Mouse (Mus musculus): ENCODE results near the gene Gpr183.

DNA sequence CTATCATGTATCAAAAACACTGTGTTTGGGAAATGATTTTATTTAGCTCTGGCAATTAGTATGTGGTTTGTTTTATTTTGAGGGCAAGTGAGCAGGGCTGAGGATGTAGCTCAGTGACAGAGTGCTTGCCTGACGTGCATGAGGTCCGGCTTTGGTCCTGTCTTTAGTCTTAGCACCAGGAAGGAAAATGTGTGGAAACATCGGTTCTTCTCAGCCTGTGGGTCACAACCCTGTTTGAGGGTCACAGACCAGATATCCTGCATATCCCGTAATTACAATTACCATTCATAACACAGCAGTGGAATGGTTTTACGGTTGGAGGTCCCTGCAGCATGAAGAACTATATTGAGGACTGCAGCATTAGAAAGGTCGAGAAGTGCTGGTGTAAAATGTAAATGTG, 21.0 kb upstream of the Gpr183 start:
- TF ChIP-seq USF1 (IDR thresholded peaks at IDR 0.05; ENCODE audit: low read depth) (no peak), CTCF (IDR thresholded peaks at IDR 0.05; ENCODE audit: control insufficient read depth, insufficient read depth, insufficient read length) (no peak), MYOD1 (IDR thresholded peaks at IDR 0.05; ENCODE audit: control insufficient read depth, insufficient read length, low read depth) (no peak), MAX (IDR thresholded peaks at IDR 0.05) (no peak), CEBPB (IDR thresholded peaks at IDR 0.05; ENCODE audit: low read depth) (no peak), MYOG (IDR thresholded peaks at IDR 0.05; ENCODE audit: control insufficient read depth, extremely low read depth, insufficient read length) (no peak)

All from C2C12 (cell line).